Mouse (Mus musculus): Measurements from ENCODE around the gene Mrps31. TPM values are rescaled to one million over a fixed set of nuclear protein-coding genes. Genes with fewer than 3 reads are reported as not detected.

The Mrps31 gene
- 33.8 and 34.2 TPM in 2 replicates for polyA plus RNA-seq (2015; fragmentation: Nextera tagmentation; extraction: Ambion mirVana)

- under 1% methylated on average over 25 of the region's 25 CpGs for WGBS
- H3K27me3 ChIP-seq: 0 out of 2 replicates have a peak, but pooled peaks cover 5% of the 10 kb centered on the region
- H3K36me3 ChIP-seq: peaks cover 11% of the 10 kb centered on the region
- H3K9me3 ChIP-seq: no peaks in the 10 kb centered on the region
- peak within 1 kb of the TSS; percentile 71 for H3K4me3 ChIP-seq
- peak within 1 kb of the TSS; percentile 89 for H3K9ac ChIP-seq
- peak; percentile 95 for ATAC-seq (ENCODE audit: low FRiP score)
- H3K4me1 ChIP-seq (replicated peaks): peaks cover 23% of the 10 kb centered on the region
- peak within 1 kb of the TSS; percentile 85 for H3K27ac ChIP-seq
- H3K4me2 ChIP-seq: peak within 1 kb of the TSS; percentile 85
Measured at GRCm38 (mm10) chr8:22411282-22411702, at the start of gene Mrps31. Gene Mrps31 (plus strand): TSS chr8:22411361.

- no peak for ATAC-seq (ENCODE audit: low FRiP score)
- Histone ChIP-seq H3K9ac (no peak overlapping the region), H3K36me3 (peaks cover 14% of the 10 kb centered on the region), H3K4me2 (no peak overlapping the region), H3K9me3 (no peaks in the 10 kb centered on the region), H3K4me1 (replicated peaks) (no peaks in the 10 kb centered on the region), H3K4me3 (no peak overlapping the region), H3K27ac (no peak overlapping the region), H3K27me3 (no peaks in the 10 kb centered on the region)
- 91% methylated on average over 5 of the region's 5 CpGs for WGBS
Measured at GRCm38 (mm10) chr8:22376311-22376710, 34.9 kb upstream of the Mrps31 start.

- no peak overlapping the region for H3K4me3 ChIP-seq
- H3K4me2 ChIP-seq: no peak overlapping the region
- no peaks in the 10 kb centered on the region for H3K9me3 ChIP-seq
- peaks cover 20% of the 10 kb centered on the region for H3K36me3 ChIP-seq
- WGBS: 48% methylated on average over 5 of the region's 5 CpGs
- no peaks in the 10 kb centered on the region for H3K4me1 ChIP-seq (replicated peaks)
- no peak overlapping the region for H3K9ac ChIP-seq
- H3K27ac ChIP-seq: no peak overlapping the region
- peak; percentile 83 for ATAC-seq (ENCODE audit: low FRiP score)
- no peaks in the 10 kb centered on the region for H3K27me3 ChIP-seq
Measured at GRCm38 (mm10) chr8:22376903-22377302, 34.3 kb upstream of the Mrps31 start.

DNA sequence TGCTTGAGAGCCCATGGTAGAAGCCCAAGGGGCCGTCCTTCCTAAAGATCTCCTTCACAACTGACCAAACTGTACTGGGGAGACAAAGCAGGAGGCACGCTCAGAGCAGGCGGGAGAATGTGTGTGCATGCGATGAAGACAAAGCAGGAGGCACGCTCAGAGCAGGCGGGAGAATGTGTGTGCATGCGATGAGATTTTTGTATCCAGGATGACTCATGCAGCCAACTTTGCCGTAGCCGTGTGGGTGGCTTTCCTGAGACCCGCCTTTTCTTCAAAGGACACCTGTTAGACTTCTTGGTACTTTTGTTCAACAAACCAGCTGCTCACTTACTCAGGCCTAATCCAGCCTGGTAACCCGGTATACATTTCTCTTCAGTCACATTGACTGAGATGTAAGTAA lies 30.2 kb upstream of the Mrps31 start:
- no peak for ATAC-seq (ENCODE audit: low FRiP score)
- H3K9me3 ChIP-seq: no peaks in the 10 kb centered on the region
- no peak overlapping the region for H3K9ac ChIP-seq
- H3K4me1 ChIP-seq (replicated peaks): no peaks in the 10 kb centered on the region
- H3K4me2 ChIP-seq: no peak overlapping the region
- no peaks in the 10 kb centered on the region for H3K27me3 ChIP-seq
- H3K4me3 ChIP-seq: no peak overlapping the region
- peaks cover 39% of the 10 kb centered on the region for H3K36me3 ChIP-seq
- no peak overlapping the region for H3K27ac ChIP-seq
- 95% methylated on average over 11 of the region's 11 CpGs for WGBS

- no peak for ATAC-seq (ENCODE audit: low FRiP score)
- Histone ChIP-seq H3K27me3 (no peaks in the 10 kb centered on the region), H3K4me3 (no peak overlapping the region), H3K4me2 (no peak overlapping the region), H3K27ac (no peak overlapping the region), H3K9me3 (no peaks in the 10 kb centered on the region), H3K4me1 (replicated peaks) (no peaks in the 10 kb centered on the region), H3K36me3 (peaks cover 44% of the 10 kb centered on the region), H3K9ac (no peak overlapping the region)
- WGBS: 88% methylated on average over 19 of the region's 19 CpGs
Measured at GRCm38 (mm10) chr8:22382824-22383595, 28.2 kb upstream of the Mrps31 start.

- no peaks in the 10 kb centered on the region for H3K4me1 ChIP-seq (replicated peaks)
- H3K4me2 ChIP-seq: no peak overlapping the region
- ATAC-seq (ENCODE audit: low FRiP score): no peak
- 93% methylated on average over 6 of the region's 6 CpGs for whole genome bisulfite sequencing
- H3K9ac ChIP-seq: no peak overlapping the region
- peaks cover 66% of the 10 kb centered on the region for H3K36me3 ChIP-seq
- H3K27ac ChIP-seq: no peak overlapping the region
- H3K4me3 ChIP-seq: no peak overlapping the region
- no peaks in the 10 kb centered on the region for H3K27me3 ChIP-seq
- H3K9me3 ChIP-seq: no peaks in the 10 kb centered on the region
Measured at GRCm38 (mm10) chr8:22385158-22385557, 26.0 kb upstream of the Mrps31 start.

DNA sequence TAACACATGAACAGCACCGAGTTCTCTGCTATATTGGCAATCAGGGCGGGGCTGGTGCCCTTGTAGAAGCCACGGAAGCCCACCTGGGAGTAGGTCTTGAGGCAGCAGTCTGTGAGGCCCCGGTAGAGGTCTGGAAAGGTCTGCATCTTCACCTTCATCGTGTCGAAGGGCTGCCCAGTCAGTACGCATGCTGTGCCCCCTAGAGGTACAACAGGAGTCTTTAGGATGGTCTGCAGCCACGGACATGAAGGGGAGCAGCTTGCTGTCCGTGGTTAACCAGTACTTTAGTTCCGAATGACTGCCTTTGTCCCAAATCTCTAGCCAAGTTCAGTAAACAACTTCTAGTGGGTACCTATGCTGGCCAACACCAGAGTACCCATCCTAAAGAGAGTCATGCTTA lies 21.3 kb upstream of the Mrps31 start:
- Histone ChIP-seq H3K4me3 (no peak overlapping the region), H3K27ac (no peak overlapping the region), H3K36me3 (peaks cover 45% of the 10 kb centered on the region), H3K9ac (no peak overlapping the region), H3K9me3 (no peaks in the 10 kb centered on the region), H3K4me1 (replicated peaks) (no peaks in the 10 kb centered on the region), H3K27me3 (no peaks in the 10 kb centered on the region), H3K4me2 (no peak overlapping the region)
- WGBS: 80% methylated on average over 10 of the region's 10 CpGs
- no peak for ATAC-seq (ENCODE audit: low FRiP score)

- ATAC-seq (ENCODE audit: low FRiP score): no peak
- H3K9me3 ChIP-seq: no peaks in the 10 kb centered on the region
- no peak overlapping the region for H3K9ac ChIP-seq
- no peak overlapping the region for H3K4me2 ChIP-seq
- no peaks in the 10 kb centered on the region for H3K4me1 ChIP-seq (replicated peaks)
- H3K27me3 ChIP-seq: no peaks in the 10 kb centered on the region
- 92% methylated on average over 8 of the region's 8 CpGs for WGBS
- H3K4me3 ChIP-seq: no peak overlapping the region
- peaks cover 38% of the 10 kb centered on the region for H3K36me3 ChIP-seq
- H3K27ac ChIP-seq: no peak overlapping the region
Measured at GRCm38 (mm10) chr8:22390766-22391463, 20.2 kb upstream of the Mrps31 start.

DNA sequence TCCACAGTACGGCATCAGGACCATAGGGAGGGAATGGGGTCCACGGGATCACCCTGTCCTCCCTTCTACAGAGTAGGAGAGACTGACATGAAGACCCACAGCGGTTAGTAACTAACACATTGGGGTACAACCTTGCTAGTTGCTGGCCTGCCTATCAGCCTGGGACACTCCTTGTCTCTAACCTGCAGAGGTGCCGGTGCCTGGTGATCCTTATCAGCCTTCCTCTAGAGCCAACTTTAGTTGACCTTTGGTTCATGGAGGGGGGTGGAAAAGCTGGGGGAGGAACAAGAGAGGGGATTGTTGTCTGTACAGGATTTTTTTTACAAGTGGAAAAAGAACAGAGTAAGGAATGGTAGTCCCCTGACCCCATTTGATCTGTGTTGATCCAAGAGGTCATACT lies 16.7 kb upstream of the Mrps31 start:
- Histone ChIP-seq H3K4me1 (replicated peaks) (peaks cover 12% of the 10 kb centered on the region), H3K36me3 (peaks cover 13% of the 10 kb centered on the region), H3K9me3 (no peaks in the 10 kb centered on the region), H3K27me3 (no peaks in the 10 kb centered on the region), H3K27ac (no peak overlapping the region), H3K9ac (no peak overlapping the region), H3K4me3 (no peak overlapping the region), H3K4me2 (no peak overlapping the region)
- ATAC-seq (ENCODE audit: low FRiP score): no peak
- 95% methylated on average over 4 of the region's 4 CpGs for WGBS

DNA sequence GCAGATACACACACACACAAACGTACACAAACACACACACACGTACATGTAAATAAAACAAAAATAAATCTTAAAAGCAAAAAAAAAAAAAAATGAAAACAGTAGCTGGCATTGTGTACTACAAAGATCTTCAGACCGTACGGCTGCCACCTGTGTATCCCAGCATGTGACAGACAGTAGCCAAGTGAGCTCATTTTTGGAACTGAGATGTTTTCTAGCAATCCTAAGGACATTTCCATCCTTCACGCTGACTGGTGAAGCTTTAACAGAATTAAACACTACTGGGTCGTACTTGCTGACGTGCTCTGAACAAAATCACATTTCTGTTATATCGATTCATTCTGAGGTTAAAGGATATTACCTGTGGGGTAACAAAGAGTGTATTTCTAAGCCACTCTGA lies 15.9 kb upstream of the Mrps31 start:
- no peak overlapping the region for H3K9ac ChIP-seq
- WGBS: 95% methylated on average over 8 of the region's 8 CpGs
- no peak for ATAC-seq (ENCODE audit: low FRiP score)

GRCm38 (mm10) chr8:22397811-22398141 lies 13.4 kb upstream of the Mrps31 start:
- Histone ChIP-seq H3K36me3 (0 out of 2 replicates have a peak, but pooled peaks cover 3% of the 10 kb centered on the region), H3K27me3 (peaks cover 3% of the 10 kb centered on the region; the same call in 1 of the 2 replicates), H3K4me3 (peak overlapping the region; percentile 70), H3K4me1 (replicated peaks) (peaks cover 12% of the 10 kb centered on the region), H3K9me3 (no peaks in the 10 kb centered on the region), H3K27ac (peak overlapping the region; percentile 88), H3K9ac (peak overlapping the region; percentile 85), H3K4me2 (peak overlapping the region; percentile 80)
- no peak; the same call in 1 of the 2 replicates for ATAC-seq (ENCODE audit: low FRiP score)
- WGBS: under 1% methylated on average over 13 of the region's 13 CpGs

More for the DNA sequence above, 15.9 kb upstream of the Mrps31 start:
- Histone ChIP-seq H3K9me3 (no peaks in the 10 kb centered on the region), H3K36me3 (peaks cover 6% of the 10 kb centered on the region; the same call in 1 of the 2 replicates), H3K4me3 (no peak overlapping the region), H3K27ac (no peak overlapping the region), H3K4me1 (replicated peaks) (peaks cover 12% of the 10 kb centered on the region), H3K27me3 (no peaks in the 10 kb centered on the region), H3K4me2 (no peak overlapping the region)

DNA sequence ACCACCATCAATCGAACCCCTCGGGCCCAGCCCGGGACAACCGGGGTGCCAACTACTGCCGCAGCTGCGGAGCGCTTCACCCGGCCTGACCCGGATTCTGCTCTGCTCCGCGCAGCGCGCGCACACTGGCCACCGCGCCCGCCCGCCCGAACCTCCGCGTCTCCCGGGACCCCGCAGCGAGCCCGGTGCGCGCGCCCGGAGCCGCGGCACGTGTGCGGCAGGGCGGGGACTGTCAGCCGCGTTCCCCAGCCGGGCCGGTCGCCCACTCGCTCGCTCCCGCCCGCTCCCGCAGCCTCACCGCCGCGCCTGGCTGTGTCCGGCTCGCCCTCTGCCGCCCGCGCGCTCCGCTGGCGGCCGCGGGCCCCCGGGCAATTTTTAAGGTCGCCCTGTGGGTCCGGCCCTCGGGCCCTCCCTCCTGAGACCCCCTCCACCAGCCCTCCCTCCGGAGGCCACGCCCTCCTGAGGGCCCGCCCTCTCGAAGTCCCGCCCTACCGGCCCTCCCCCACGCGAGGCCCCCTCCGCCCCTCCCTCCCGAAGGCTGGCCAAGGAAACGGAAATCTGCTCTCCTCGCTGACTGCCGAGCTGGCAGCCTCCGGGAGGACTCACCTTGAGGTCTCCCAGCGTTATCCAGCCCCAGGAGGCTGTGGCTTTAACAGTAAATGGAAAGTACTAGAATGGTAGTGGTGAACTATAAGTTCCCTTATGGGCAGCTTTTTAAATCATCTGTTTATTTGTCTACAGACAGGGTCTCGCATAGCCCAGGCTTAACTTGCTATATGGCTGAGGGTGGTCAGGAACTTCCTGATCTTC lies 12.8 kb upstream of the Mrps31 start, which contains the start of gene Slc25a15:
Slc25a15 (minus strand) TSS at position 456 of the 810 bp plus-strand sequence.
- Histone ChIP-seq H3K9me3 (no peaks in the 10 kb centered on the region), H3K4me2 (peak within 1 kb of the TSS; percentile 80), H3K9ac (peak within 1 kb of the TSS; percentile 85), H3K4me3 (peak within 1 kb of the TSS; percentile 70), H3K27ac (peak within 1 kb of the TSS; percentile 88), H3K36me3 (no peaks in the 10 kb centered on the region), H3K27me3 (peaks cover 3% of the 10 kb centered on the region; the same call in 1 of the 2 replicates), H3K4me1 (replicated peaks) (peaks cover 12% of the 10 kb centered on the region)
- WGBS: under 1% methylated on average over 54 of the region's 77 CpGs
- peak; percentile 94 for ATAC-seq (ENCODE audit: low FRiP score)

Measured in hindbrain, embryonic 13.5 days (tissue).